Comparison of ENCODE assay signal across 12 mouse cellular contexts in the genomic region with DNA sequence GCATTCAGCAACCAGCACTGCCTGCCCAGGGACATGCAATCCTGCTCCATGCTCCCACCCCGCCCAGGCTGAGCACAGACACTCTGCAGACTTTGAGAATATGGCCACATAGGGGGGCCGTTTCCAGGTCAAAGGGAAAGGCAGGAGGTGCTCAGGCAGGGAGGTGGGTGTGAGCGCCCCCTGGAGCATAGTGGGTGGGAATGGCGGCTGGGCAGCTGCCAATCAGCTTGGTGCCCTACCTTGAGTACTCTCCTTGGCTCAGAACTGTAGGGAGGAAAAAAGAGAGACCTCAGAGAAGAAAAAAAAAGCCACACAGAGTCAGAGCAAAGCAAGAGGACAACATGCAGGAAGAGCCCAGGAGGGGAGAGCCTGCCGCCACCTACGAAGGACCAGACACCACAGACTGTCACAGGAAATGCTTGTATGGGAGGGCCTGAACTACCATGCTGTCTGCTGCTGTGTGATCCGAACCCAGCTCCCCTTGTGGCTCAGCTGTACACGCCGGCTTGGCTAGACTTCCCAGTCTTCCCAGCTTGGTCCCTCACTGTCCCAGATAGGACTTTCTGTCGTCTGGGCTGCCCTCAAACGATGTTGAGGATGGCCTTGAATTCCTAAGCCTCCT. TPM values are rescaled to one million over a fixed set of nuclear protein-coding genes. Genes with fewer than 3 reads are reported as not detected.
DNase-seq lines count a peak whose midpoint lies in the region; ATAC-seq and TF ChIP-seq lines count a peak whose summit lies in the region.
"Had no signal": no experiment of that assay in that cellular context is flagged by ENCODE, and none has a peak within 500 bp of the region (broad histone marks: within the 10 kb centered on the region; RNA-seq: fewer than 3 reads in every experiment).

No protein-coding gene starts in this region.

- H3K4me2 ChIP-seq in midbrain, postnatal 0 days (ENCODE audit: low read depth, low read length, poor library complexity, severe bottlenecking) = no peak overlapping the region
- H3K4me2 ChIP-seq in midbrain, embryonic 14.5 days (ENCODE audit: low read length) = no peak overlapping the region
- H3K4me2 ChIP-seq: forebrain, embryonic 15.5 days; neural tube, embryonic 13.5 days had no signal

- no peak for DNase-seq in gastrocnemius, adult 2 months
- DNase-seq in gastrocnemius, postnatal 10 days = no peak
- no peak for DNase-seq in midbrain, postnatal 0 days (ENCODE audit: low spot score)
- DNase-seq in midbrain, embryonic 14.5 days = no peak
- DNase-seq in ZHBTc4 (ENCODE audit: low read depth, low spot score) = peak; percentile 83
- DNase-seq in thymus, postnatal 14 days = peak; percentile 57
- no peak for DNase-seq in left cerebral cortex, postnatal 25 days (ENCODE audit: low spot score in 2 of 2)
- DNase-seq in urinary bladder, postnatal 14 days (ENCODE audit: low spot score) = no peak
- DNase-seq: cerebellum, adult 8-10 months had no signal

- 61% methylated on average over 11 of the region's 11 CpGs for WGBS in midbrain, postnatal 0 days
- 64% methylated on average over 11 of the region's 11 CpGs for WGBS in midbrain, embryonic 14.5 days

- no peak for ATAC-seq in midbrain, postnatal 0 days (ENCODE audit: low FRiP score)
- no peak for ATAC-seq in midbrain, embryonic 14.5 days (ENCODE audit: low FRiP score, low TSS enrichment)
- ATAC-seq: forebrain, embryonic 15.5 days; hindbrain, embryonic 16.5 days had no signal

- intact Hi-C loops in gastrocnemius, adult 2 months (cut with DNase I) = loop anchor here (10.0 kb wide), 1 partner anchor 436 kb away; the partner anchor contains the start of gene Anks6
- intact Hi-C loops in left cerebral cortex, postnatal 25 days (cut with DNase I) = no loop called here

- H3K4me3 ChIP-seq in gastrocnemius, adult 2 months = no peak overlapping the region
- no peak overlapping the region for H3K4me3 ChIP-seq in midbrain, postnatal 0 days (ENCODE audit: low read depth, low read length)
- no peak overlapping the region for H3K4me3 ChIP-seq in midbrain, embryonic 14.5 days (replicated peaks; ENCODE audit: low read depth, low read length)
- H3K4me3 ChIP-seq: forebrain, embryonic 15.5 days; neural tube, embryonic 13.5 days had no signal

- TF ChIP-seq CTCF in gastrocnemius, adult 2 months (IDR thresholded peaks at IDR 0.05) = peak; percentile 33; the same call in 1 of the 2 replicates
- peak; percentile 38 for TF ChIP-seq CTCF in midbrain, postnatal 0 days (IDR thresholded peaks at IDR 0.05)

- H3K27me3 ChIP-seq in midbrain, postnatal 0 days (ENCODE audit: insufficient read depth, low read length) = no peaks in the 10 kb centered on the region
- no peaks in the 10 kb centered on the region for H3K27me3 ChIP-seq in midbrain, embryonic 14.5 days (ENCODE audit: control insufficient read depth, insufficient read depth, low read length)
- H3K27me3 ChIP-seq: forebrain, embryonic 15.5 days had no signal

- H3K9ac ChIP-seq in midbrain, postnatal 0 days (replicated peaks; ENCODE audit: low read length, poor library complexity, severe bottlenecking) = no peak overlapping the region
- H3K9ac ChIP-seq in midbrain, embryonic 14.5 days (replicated peaks; ENCODE audit: low read length) = no peak overlapping the region
- H3K9ac ChIP-seq: forebrain, embryonic 15.5 days; neural tube, embryonic 13.5 days had no signal

- H3K9me3 ChIP-seq in midbrain, postnatal 0 days (ENCODE audit: low read length) = no peaks in the 10 kb centered on the region
- no peaks in the 10 kb centered on the region for H3K9me3 ChIP-seq in midbrain, embryonic 14.5 days (ENCODE audit: control insufficient read depth, low read length)
- H3K9me3 ChIP-seq: forebrain, embryonic 15.5 days; neural tube, embryonic 13.5 days had no signal

- no peak overlapping the region for H3K27ac ChIP-seq in gastrocnemius, adult 2 months
- no peak overlapping the region for H3K27ac ChIP-seq in midbrain, postnatal 0 days (ENCODE audit: low read depth, low read length)
- H3K27ac ChIP-seq in midbrain, embryonic 14.5 days (replicated peaks; ENCODE audit: low read depth, low read length) = no peak overlapping the region
- H3K27ac ChIP-seq: forebrain, embryonic 15.5 days; neural tube, embryonic 13.5 days had no signal

- H3K4me1 ChIP-seq in midbrain, postnatal 0 days (ENCODE audit: insufficient read depth, low read length) = no peaks in the 10 kb centered on the region
- no peaks in the 10 kb centered on the region for H3K4me1 ChIP-seq in midbrain, embryonic 14.5 days (ENCODE audit: control insufficient read depth, insufficient read depth, low read length)
- H3K4me1 ChIP-seq: neural tube, embryonic 13.5 days had no signal

- H3K36me3 ChIP-seq in midbrain, postnatal 0 days (ENCODE audit: insufficient read depth, low read length) = no peaks in the 10 kb centered on the region
- no peaks in the 10 kb centered on the region for H3K36me3 ChIP-seq in midbrain, embryonic 14.5 days (ENCODE audit: control insufficient read depth, insufficient read depth, low read length)
- H3K36me3 ChIP-seq: forebrain, embryonic 15.5 days; neural tube, embryonic 13.5 days had no signal

RNA-seq across cellular contexts. Expression of gene Coro2a, which starts 16.3 kb away (rescaled TPM):
- total RNA-seq in gastrocnemius, adult 2 months (2021) = under 1 TPM; 0.10 to 0.39 TPM
- under 1 TPM; 0.40 to 0.52 TPM for total RNA-seq in gastrocnemius, postnatal 10 days (2021)
- 24.4 and 33.2 TPM in 2 replicates for total RNA-seq in midbrain, postnatal 0 days (2014; rRNA removed)
- 7.0 and 7.8 TPM in 2 replicates for polyA plus RNA-seq in midbrain, postnatal 0 days (2015; fragmentation: Nextera tagmentation; extraction: Ambion mirVana)
- polyA plus RNA-seq in midbrain, embryonic 14.5 days (2014; fragmentation: Nextera tagmentation; extraction: Ambion mirVana) = 5.1 and 5.4 TPM in 2 replicates
- total RNA-seq in left cerebral cortex, postnatal 25 days (2021) = 10 to 100 TPM; 26.2 to 29.7 TPM

RNA-seq across cellular contexts. Expression of gene Tbc1d2, which starts 31.7 kb away (rescaled TPM):
- total RNA-seq in gastrocnemius, adult 2 months (2021) = under 1 TPM; 0.39 to 0.59 TPM
- 1 to 10 TPM; 1.6 to 1.8 TPM for total RNA-seq in gastrocnemius, postnatal 10 days (2021)
- total RNA-seq in midbrain, postnatal 0 days (2014; rRNA removed) = 0.85 and 1.9 TPM in 2 replicates
- polyA plus RNA-seq in midbrain, postnatal 0 days (2015; fragmentation: Nextera tagmentation; extraction: Ambion mirVana) = 0.52 and 0.55 TPM in 2 replicates
- 0.16 and 0.31 TPM in 2 replicates for polyA plus RNA-seq in midbrain, embryonic 14.5 days (2014; fragmentation: Nextera tagmentation; extraction: Ambion mirVana)
- total RNA-seq in left cerebral cortex, postnatal 25 days (2021) = 1 to 10 TPM; 2.6 to 3.3 TPM

Comparison
In these comparisons a context has a peak if more than half of its experiments do, and no peak if none do; other contexts are left out.
1. DNase-seq: peak in ZHBTc4 (single experiment) and thymus, postnatal 14 days (single experiment); none in gastrocnemius, adult 2 months (single experiment), gastrocnemius, postnatal 10 days (single experiment), midbrain, postnatal 0 days (single experiment), midbrain, embryonic 14.5 days (single experiment), left cerebral cortex, postnatal 25 days (0 of 2) and urinary bladder, postnatal 14 days (single experiment).
2. RNA of gene Coro2a, which starts 16.3 kb away (total RNA-seq): 24.4 to 33.2 TPM in midbrain, postnatal 0 days and 26.2 to 29.7 TPM in left cerebral cortex, postnatal 25 days; 0.40 to 0.52 TPM in gastrocnemius, postnatal 10 days and 0.10 to 0.39 TPM in gastrocnemius, adult 2 months; every median in the first group is over 10 times any median in the second.